Mouse (Mus musculus): ENCODE measurements around the gene Crybb1. TPM values are rescaled to one million over a fixed set of nuclear protein-coding genes. Genes with fewer than 3 reads are reported as not detected.

Crybb1 gene
- polyA plus RNA-seq, 1 experiment: 0.28 TPM

- TF ChIP-seq POLR2A (IDR thresholded peaks at IDR 0.05; ENCODE audit: control insufficient read depth, low read depth, low read length): no peak
- no peak for TF ChIP-seq CTCF (IDR thresholded peaks at IDR 0.05; ENCODE audit: control insufficient read depth, insufficient read depth, insufficient replicate concordance, low read depth, low read length)
- H3K4me3 ChIP-seq (ENCODE audit: control insufficient read depth, low read depth, low read length): no peak overlapping the region
- no peaks in the 10 kb centered on the region for H3K36me3 ChIP-seq (ENCODE audit: control insufficient read depth, insufficient read depth, low read length)
- H3K27ac ChIP-seq (ENCODE audit: control insufficient read depth, insufficient read depth, low read depth, low read length): no peak overlapping the region
- H3K27me3 ChIP-seq (ENCODE audit: control insufficient read depth, insufficient read depth, low read length): no peaks in the 10 kb centered on the region
- H3K4me1 ChIP-seq (ENCODE audit: control insufficient read depth, insufficient read depth, low read length): peaks cover 8% of the 10 kb centered on the region; the same call in 1 of the 2 replicates
Measured at GRCm38 (mm10) chr5:112266011-112266777, 10.6 kb downstream of the Crybb1 start.

GRCm38 (mm10) chr5:112270764-112271541 lies 15.3 kb downstream of the Crybb1 start:
- H3K36me3 ChIP-seq (ENCODE audit: control insufficient read depth, insufficient read depth, low read length): no peaks in the 10 kb centered on the region
- H3K27ac ChIP-seq (ENCODE audit: control insufficient read depth, insufficient read depth, low read depth, low read length): no peak overlapping the region
- H3K27me3 ChIP-seq (ENCODE audit: control insufficient read depth, insufficient read depth, low read length): no peaks in the 10 kb centered on the region

GRCm38 (mm10) chr5:112272934-112273333 lies 17.3 kb downstream of the Crybb1 start:
- TF ChIP-seq POLR2A (IDR thresholded peaks at IDR 0.05; ENCODE audit: control insufficient read depth, low read depth, low read length): no peak
- TF ChIP-seq CTCF (IDR thresholded peaks at IDR 0.05; ENCODE audit: control insufficient read depth, insufficient read depth, insufficient replicate concordance, low read depth, low read length): no peak
- H3K27ac ChIP-seq (ENCODE audit: control insufficient read depth, insufficient read depth, low read depth, low read length): no peak overlapping the region
- peaks cover 10% of the 10 kb centered on the region for H3K4me1 ChIP-seq (ENCODE audit: control insufficient read depth, insufficient read depth, low read length)
- no peaks in the 10 kb centered on the region for H3K36me3 ChIP-seq (ENCODE audit: control insufficient read depth, insufficient read depth, low read length)
- no peaks in the 10 kb centered on the region for H3K27me3 ChIP-seq (ENCODE audit: control insufficient read depth, insufficient read depth, low read length)
- H3K4me3 ChIP-seq (ENCODE audit: control insufficient read depth, low read depth, low read length): no peak overlapping the region

More at GRCm38 (mm10) chr5:112270764-112271541, 15.3 kb downstream of the Crybb1 start:
- TF ChIP-seq POLR2A (IDR thresholded peaks at IDR 0.05; ENCODE audit: control insufficient read depth, low read depth, low read length): no peak
- TF ChIP-seq CTCF (IDR thresholded peaks at IDR 0.05; ENCODE audit: control insufficient read depth, insufficient read depth, insufficient replicate concordance, low read depth, low read length): no peak
- H3K4me1 ChIP-seq (ENCODE audit: control insufficient read depth, insufficient read depth, low read length): peaks cover 4% of the 10 kb centered on the region; the same call in 1 of the 2 replicates
- H3K4me3 ChIP-seq (ENCODE audit: control insufficient read depth, low read depth, low read length): no peak overlapping the region

- H3K36me3 ChIP-seq (ENCODE audit: control insufficient read depth, insufficient read depth, low read length): no peaks in the 10 kb centered on the region
- no peaks in the 10 kb centered on the region for H3K27me3 ChIP-seq (ENCODE audit: control insufficient read depth, insufficient read depth, low read length)
- H3K4me1 ChIP-seq (ENCODE audit: control insufficient read depth, insufficient read depth, low read length): peaks cover 10% of the 10 kb centered on the region
- no peak overlapping the region for H3K27ac ChIP-seq (ENCODE audit: control insufficient read depth, insufficient read depth, low read depth, low read length)
- no peak for TF ChIP-seq POLR2A (IDR thresholded peaks at IDR 0.05; ENCODE audit: control insufficient read depth, low read depth, low read length)
- no peak for TF ChIP-seq CTCF (IDR thresholded peaks at IDR 0.05; ENCODE audit: control insufficient read depth, insufficient read depth, insufficient replicate concordance, low read depth, low read length)
- no peak overlapping the region for H3K4me3 ChIP-seq (ENCODE audit: control insufficient read depth, low read depth, low read length)
Measured at GRCm38 (mm10) chr5:112273746-112274463, 18.3 kb downstream of the Crybb1 start.

GRCm38 (mm10) chr5:112275021-112275804 lies 19.6 kb downstream of the Crybb1 start:
- no peaks in the 10 kb centered on the region for H3K36me3 ChIP-seq (ENCODE audit: control insufficient read depth, insufficient read depth, low read length)
- no peaks in the 10 kb centered on the region for H3K27me3 ChIP-seq (ENCODE audit: control insufficient read depth, insufficient read depth, low read length)
- TF ChIP-seq POLR2A (IDR thresholded peaks at IDR 0.05; ENCODE audit: control insufficient read depth, low read depth, low read length) (no peak), CTCF (IDR thresholded peaks at IDR 0.05; ENCODE audit: control insufficient read depth, insufficient read depth, insufficient replicate concordance, low read depth, low read length) (no peak)
- H3K27ac ChIP-seq (ENCODE audit: control insufficient read depth, insufficient read depth, low read depth, low read length): no peak overlapping the region
- H3K4me1 ChIP-seq (ENCODE audit: control insufficient read depth, insufficient read depth, low read length): peaks cover 5% of the 10 kb centered on the region
- no peak overlapping the region for H3K4me3 ChIP-seq (ENCODE audit: control insufficient read depth, low read depth, low read length)

GRCm38 (mm10) chr5:112276267-112276873 lies 20.8 kb downstream of the Crybb1 start, which contains the start of gene Tpst2:
Gene Tpst2 (plus strand): TSS chr5:112276691.
- H3K27me3 ChIP-seq (ENCODE audit: control insufficient read depth, insufficient read depth, low read length): no peaks in the 10 kb centered on the region
- H3K4me3 ChIP-seq (ENCODE audit: control insufficient read depth, low read depth, low read length): peak within 1 kb of the TSS; percentile 97
- no peaks in the 10 kb centered on the region for H3K36me3 ChIP-seq (ENCODE audit: control insufficient read depth, insufficient read depth, low read length)
- TF ChIP-seq POLR2A (IDR thresholded peaks at IDR 0.05; ENCODE audit: control insufficient read depth, low read depth, low read length) (peak; percentile 58), CTCF (IDR thresholded peaks at IDR 0.05; ENCODE audit: control insufficient read depth, insufficient read depth, insufficient replicate concordance, low read depth, low read length) (no peak)
- H3K27ac ChIP-seq (ENCODE audit: control insufficient read depth, insufficient read depth, low read depth, low read length): peak within 1 kb of the TSS; percentile 89
- H3K4me1 ChIP-seq (ENCODE audit: control insufficient read depth, insufficient read depth, low read length): peaks cover 5% of the 10 kb centered on the region

Measured in testis, adult 2 months (tissue).